In genomic region chr4:148946071-148946470, GRCm38 (mm10) we compare ENCODE assay signal across 21 mouse cellular contexts.
DNase-seq lines count a peak whose midpoint lies in the region; ATAC-seq and TF ChIP-seq lines count a peak whose summit lies in the region.
"Had no signal": no experiment of that assay in that cellular context is flagged by ENCODE, and none has a peak within 500 bp of the region (broad histone marks: within the 10 kb centered on the region; RNA-seq: fewer than 3 reads in every experiment).

No protein-coding gene starts in this region.

- TF ChIP-seq EP300 in heart, postnatal 0 days (IDR thresholded peaks at IDR 0.05; ENCODE audit: low read depth), result no peak
- TF ChIP-seq EP300 in heart, adult 2 months (IDR thresholded peaks at IDR 0.05; ENCODE audit: insufficient read depth, low read depth, low read length), result no peak

- peaks cover 62% of the 10 kb centered on the region for H3K36me3 ChIP-seq in heart, postnatal 0 days (replicated peaks; ENCODE audit: control insufficient read depth, insufficient read depth, low read length)
- H3K36me3 ChIP-seq in heart, adult 2 months (ENCODE audit: control insufficient read depth, insufficient read depth, low read length), result no peaks in the 10 kb centered on the region
- H3K36me3 ChIP-seq in neural tube, embryonic 14.5 days (ENCODE audit: control insufficient read depth, insufficient read depth, low read length), result no peaks in the 10 kb centered on the region
- H3K36me3 ChIP-seq: embryonic facial prominence, embryonic 12.5 days; limb, embryonic 12.5 days had no signal

- peaks cover 8% of the 10 kb centered on the region for H3K4me1 ChIP-seq in heart, postnatal 0 days (ENCODE audit: control insufficient read depth, insufficient read depth)
- H3K4me1 ChIP-seq in heart, adult 2 months (ENCODE audit: control insufficient read depth, insufficient read depth, low read length), result no peaks in the 10 kb centered on the region; the same call in 1 of the 2 replicates
- peaks cover 7% of the 10 kb centered on the region for H3K4me1 ChIP-seq in neural tube, embryonic 14.5 days (ENCODE audit: control insufficient read depth, insufficient read depth, low read length)

- no peak for TF ChIP-seq POLR2A in heart, adult 2 months (IDR thresholded peaks at IDR 0.05; ENCODE audit: insufficient read depth, low read depth, low read length)

- H3K27me3 ChIP-seq in heart, postnatal 0 days (ENCODE audit: control insufficient read depth, insufficient read depth, low read length), result no peaks in the 10 kb centered on the region
- no peaks in the 10 kb centered on the region for H3K27me3 ChIP-seq in heart, adult 2 months (ENCODE audit: control insufficient read depth, insufficient read depth, low read length)
- peaks cover 15% of the 10 kb centered on the region for H3K27me3 ChIP-seq in neural tube, embryonic 14.5 days (ENCODE audit: control insufficient read depth, insufficient read depth, low read length)

- H3K9ac ChIP-seq in heart, postnatal 0 days (replicated peaks; ENCODE audit: low read depth, low read length), result no peak overlapping the region
- no peak overlapping the region for H3K9ac ChIP-seq in heart, adult 2 months (ENCODE audit: low read depth, low read length)
- H3K9ac ChIP-seq in neural tube, embryonic 14.5 days (replicated peaks; ENCODE audit: low read depth, low read length), result no peak overlapping the region
- H3K9ac ChIP-seq: embryonic facial prominence, embryonic 12.5 days; forebrain, embryonic 13.5 days; hindbrain, embryonic 13.5 days; kidney, embryonic 15.5 days; limb, embryonic 12.5 days; liver, postnatal 0 days had no signal

- H3K9me3 ChIP-seq in heart, postnatal 0 days (replicated peaks; ENCODE audit: control insufficient read depth, low read length), result no peaks in the 10 kb centered on the region
- H3K9me3 ChIP-seq in neural tube, embryonic 14.5 days (ENCODE audit: control insufficient read depth, low read length), result no peaks in the 10 kb centered on the region
- H3K9me3 ChIP-seq: embryonic facial prominence, embryonic 12.5 days; forebrain, embryonic 13.5 days; hindbrain, embryonic 13.5 days; kidney, embryonic 15.5 days; limb, embryonic 12.5 days had no signal

- TF ChIP-seq CTCF in gastrocnemius, adult 2 months (IDR thresholded peaks at IDR 0.05), result no peak
- no peak for TF ChIP-seq CTCF in heart, postnatal 0 days (IDR thresholded peaks at IDR 0.05; ENCODE audit: low read depth)
- TF ChIP-seq CTCF in heart, adult 2 months (IDR thresholded peaks at IDR 0.05), result no peak

- peak; percentile 82 for DNase-seq in gastrocnemius, adult 2 months
- no peak for DNase-seq in gastrocnemius, postnatal 10 days
- DNase-seq in heart, postnatal 0 days (ENCODE audit: low spot score), result no peak
- DNase-seq in heart, adult 2 months, result no peak
- DNase-seq in neural tube, embryonic 10.5 days (ENCODE audit: extremely low spot score, low spot score), result no peak
- DNase-seq in skeletal muscle tissue, adult 2 months (ENCODE audit: low read depth, low spot score), result peak; percentile 60
- DNase-seq in thymus, postnatal 4 days, result no peak
- DNase-seq: adrenal gland, adult 8-10 months; kidney, adult 11 months; liver, postnatal 0 days; thymus, adult 18-20 months; thymus, postnatal 36 days had no signal

- no peak overlapping the region for H3K4me2 ChIP-seq in heart, postnatal 0 days (ENCODE audit: low read depth, low read length)
- H3K4me2 ChIP-seq in neural tube, embryonic 14.5 days (ENCODE audit: low read depth, low read length), result no peak overlapping the region
- H3K4me2 ChIP-seq: embryonic facial prominence, embryonic 12.5 days; forebrain, embryonic 13.5 days; hindbrain, embryonic 13.5 days; kidney, embryonic 15.5 days; limb, embryonic 12.5 days; liver, embryonic 11.5 days; midbrain, embryonic 11.5 days had no signal

- no peaks in the 10 kb centered on the region for H3K79me2 ChIP-seq in heart, adult 2 months (replicated peaks; ENCODE audit: control insufficient read depth, insufficient read depth, low read length)

- intact Hi-C loops in gastrocnemius, adult 2 months (cut with DNase I), result no loop called here
- intact Hi-C loops in heart, adult 2 months (cut with DNase I), result no loop called here

- no peak for ATAC-seq in heart, postnatal 0 days (ENCODE audit: insufficient read depth, low read depth)
- ATAC-seq in neural tube, embryonic 14.5 days (ENCODE audit: low read depth), result 0 out of 2 replicates have a peak, but pooled peaks have one; percentile 1
- ATAC-seq: activated CD4-positive, CD25-positive, alpha-beta regulatory T cell, adult 4 months; liver, postnatal 0 days had no signal

- H3K27ac ChIP-seq in gastrocnemius, adult 2 months, result peak overlapping the region; percentile 49
- peak overlapping the region; percentile 32; the same call in 1 of the 2 replicates for H3K27ac ChIP-seq in heart, postnatal 0 days (ENCODE audit: low read depth)
- H3K27ac ChIP-seq in heart, adult 2 months, result no peak overlapping the region
- no peak overlapping the region for H3K27ac ChIP-seq in neural tube, embryonic 14.5 days (ENCODE audit: low read depth, low read length)
- H3K27ac ChIP-seq: embryonic facial prominence, embryonic 12.5 days; forebrain, embryonic 13.5 days; hindbrain, embryonic 13.5 days; kidney, embryonic 15.5 days; limb, embryonic 12.5 days had no signal

- H3K4me3 ChIP-seq in gastrocnemius, adult 2 months, result no peak overlapping the region
- H3K4me3 ChIP-seq in heart, postnatal 0 days (ENCODE audit: low read depth, low read length), result no peak overlapping the region
- H3K4me3 ChIP-seq in heart, adult 2 months, result no peak overlapping the region
- H3K4me3 ChIP-seq in neural tube, embryonic 14.5 days (ENCODE audit: low read depth, low read length), result no peak overlapping the region
- H3K4me3 ChIP-seq: embryonic facial prominence, embryonic 12.5 days; forebrain, embryonic 13.5 days; hindbrain, embryonic 13.5 days; kidney, embryonic 15.5 days; limb, embryonic 12.5 days had no signal

- WGBS in heart, postnatal 0 days, result 61% methylated on average over 8 of the region's 8 CpGs
- WGBS in heart, adult 2 months, result 67% methylated on average over 8 of the region's 8 CpGs
- 91% methylated on average over 8 of the region's 8 CpGs for WGBS in neural tube, embryonic 14.5 days

Comparison
In these comparisons a context has a peak if more than half of its experiments do, and no peak if none do; other contexts are left out.
1. DNase-seq: peak in gastrocnemius, adult 2 months (single experiment) and skeletal muscle tissue, adult 2 months (single experiment); none in gastrocnemius, postnatal 10 days (single experiment), heart, postnatal 0 days (single experiment), heart, adult 2 months (0 of 2), neural tube, embryonic 10.5 days (single experiment) and thymus, postnatal 4 days (single experiment).
2. H3K27ac ChIP-seq: peak in gastrocnemius, adult 2 months (single experiment) and heart, postnatal 0 days (single experiment); none in heart, adult 2 months (single experiment) and neural tube, embryonic 14.5 days (single experiment).